Mouse (Mus musculus): ENCODE results near the gene Myo16.

DNA sequence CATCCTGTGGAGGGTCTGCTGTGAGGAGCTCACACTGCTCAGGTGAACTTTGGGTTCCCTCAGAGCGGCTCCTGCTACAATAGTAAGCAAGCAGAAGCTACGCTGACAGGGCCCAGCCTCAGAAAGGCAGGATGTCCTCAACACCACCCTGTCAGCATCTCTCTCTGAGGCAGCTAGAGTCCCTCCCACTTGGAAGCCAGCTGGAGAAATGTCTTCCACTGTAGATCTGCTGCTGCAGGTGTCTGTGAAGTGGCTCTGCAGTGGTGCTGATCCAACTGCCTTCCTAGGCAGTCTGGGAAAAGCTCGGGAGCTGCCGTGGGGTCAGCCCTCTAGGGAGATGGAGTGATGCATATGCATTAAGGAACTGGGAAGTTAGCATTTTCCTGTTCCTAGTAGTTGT, 414.7 kb downstream of the Myo16 start:
- TF ChIP-seq GATA1 (IDR thresholded peaks at IDR 0.05; ENCODE audit: borderline replicate concordance, low read length): no peak
- no peak for TF ChIP-seq FLI1 (IDR thresholded peaks at IDR 0.05; ENCODE audit: low read length)

Measured in megakaryocyte, embryonic 14.5 days (primary cell).